Mouse (Mus musculus): ENCODE measurements around the gene Psmd13.

The Psmd13 gene

DNA sequence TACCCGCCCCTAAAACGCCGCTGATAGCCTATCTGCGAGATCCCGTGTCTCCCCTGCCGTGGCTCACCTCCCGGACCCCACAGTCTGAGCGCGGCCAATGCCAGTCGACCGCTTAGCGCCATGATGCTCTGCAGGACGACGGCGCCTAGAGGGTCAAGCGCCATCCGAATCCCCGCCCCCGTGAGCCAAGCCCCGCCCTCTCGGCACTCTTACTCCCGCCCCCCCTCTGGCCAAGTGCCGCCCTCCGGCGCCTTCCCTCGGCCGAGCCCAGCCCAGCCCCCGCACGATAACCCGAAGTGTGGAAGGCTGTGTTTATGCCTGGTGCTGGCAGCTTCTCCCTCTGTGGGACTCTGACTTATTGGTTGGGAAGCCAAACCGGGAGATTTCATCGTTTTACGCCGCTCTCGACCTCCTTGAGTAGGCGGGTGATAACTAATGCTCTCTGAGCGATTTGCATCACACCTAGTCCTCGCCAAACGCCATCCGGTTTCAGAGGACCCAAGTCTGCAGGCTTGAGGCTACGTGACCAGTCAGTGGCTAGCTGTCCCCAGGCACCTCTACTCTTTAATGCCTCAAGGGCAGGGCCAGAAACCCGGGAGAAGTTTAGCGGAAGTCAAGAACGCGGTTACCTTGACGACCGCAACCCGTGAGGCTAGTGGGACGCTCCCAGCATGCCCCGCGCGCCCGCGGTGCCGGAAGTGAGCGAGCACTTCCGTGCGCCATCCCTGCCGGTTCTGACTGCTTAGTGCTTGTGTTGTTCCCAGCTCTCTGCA is at the start of gene Psmd13, which contains the start of gene Sirt3:
Gene Psmd13 (plus strand): TSS at position 273 of the 773 bp plus-strand sequence.
Gene Sirt3 (minus strand): TSS at position 614 of the 773 bp plus-strand sequence.
- DNase-seq (ENCODE audit: low spot score in 2 of 2) = peak; percentile 93 to 97

DNA sequence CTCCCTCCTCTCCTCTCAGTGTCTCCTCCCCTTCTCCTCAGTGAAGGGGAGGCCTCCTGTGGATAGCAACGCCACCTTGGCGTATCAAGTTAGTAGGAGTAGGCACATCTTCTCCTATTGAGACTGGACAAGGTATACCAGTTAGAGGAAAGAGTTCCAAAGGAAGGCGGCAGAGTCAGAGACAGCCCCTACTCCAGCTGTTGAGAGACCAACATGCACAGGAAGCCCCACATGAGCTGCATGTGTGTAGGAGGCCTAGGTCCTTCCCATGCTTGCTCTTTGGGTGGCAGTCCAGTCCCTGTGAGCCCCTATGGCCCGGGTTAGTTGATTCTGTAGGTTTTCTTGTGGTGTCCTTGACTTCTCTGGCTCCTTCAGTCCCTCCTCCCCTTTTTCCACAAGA is 48.4 kb upstream of the Psmd13 start:
- peak in 1 of 2 experiments; percentile 51 for DNase-seq (ENCODE audit: low spot score in 2 of 2)

DNA sequence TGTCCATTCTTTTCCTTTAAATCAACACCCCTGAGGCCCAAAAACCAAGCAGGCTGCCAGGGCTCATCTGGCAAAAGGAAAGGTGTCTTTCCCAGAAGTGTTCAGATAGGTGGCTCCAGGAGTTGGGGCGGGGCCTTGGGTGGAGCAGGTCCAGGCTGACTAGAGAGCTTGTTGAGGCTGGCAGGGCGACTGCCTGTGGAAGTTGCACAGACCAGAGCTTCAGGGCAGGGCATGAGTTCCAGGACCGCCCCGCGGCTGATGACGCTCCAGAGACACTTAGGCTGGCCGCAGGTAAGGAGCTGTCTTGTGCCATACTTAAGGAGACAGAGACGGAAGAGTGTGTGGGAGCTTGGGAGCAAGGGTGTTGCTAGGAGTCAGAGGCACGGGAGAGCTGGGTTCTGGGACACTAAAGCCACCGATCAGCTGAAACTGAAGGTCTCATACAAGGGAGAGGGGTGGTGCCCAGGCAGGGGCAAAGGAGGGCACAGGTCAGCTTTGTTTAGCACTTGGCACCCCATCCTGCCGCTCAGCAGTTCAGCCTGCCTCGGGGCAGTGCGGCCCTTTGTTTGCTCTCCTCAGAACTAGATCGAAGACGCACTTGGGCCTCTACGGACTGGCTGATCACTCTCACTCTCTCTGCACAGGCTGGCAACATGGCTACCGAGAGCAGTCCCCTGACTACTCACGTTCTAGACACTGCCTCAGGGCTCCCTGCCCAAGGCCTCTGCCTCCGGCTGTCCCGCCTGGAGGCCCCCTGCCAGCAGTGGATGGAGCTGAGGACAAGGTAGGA is 46.6 kb upstream of the Psmd13 start, which contains the start of gene Urah:
Gene Urah (plus strand): TSS at position 51 of the 790 bp plus-strand sequence.
- DNase-seq (ENCODE audit: low spot score in 2 of 2) = no peak

DNA sequence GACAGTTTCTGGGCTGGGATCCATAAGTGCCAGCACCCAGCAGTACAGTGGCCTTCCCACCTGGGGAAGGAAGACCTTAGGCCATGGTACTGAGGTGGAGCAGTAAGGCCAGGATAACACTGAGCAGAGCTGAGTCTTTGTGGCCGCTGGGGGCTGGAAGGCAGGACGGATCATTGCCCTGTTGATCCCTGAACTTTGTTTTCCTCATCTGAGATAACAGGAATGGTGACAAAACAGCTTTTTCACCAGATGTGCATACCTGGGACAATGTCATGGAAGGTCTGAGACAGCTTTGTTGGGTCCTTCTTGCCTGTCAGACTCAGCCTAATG is 46.0 kb upstream of the Psmd13 start:
- no peak for DNase-seq (ENCODE audit: low spot score in 2 of 2)

DNA sequence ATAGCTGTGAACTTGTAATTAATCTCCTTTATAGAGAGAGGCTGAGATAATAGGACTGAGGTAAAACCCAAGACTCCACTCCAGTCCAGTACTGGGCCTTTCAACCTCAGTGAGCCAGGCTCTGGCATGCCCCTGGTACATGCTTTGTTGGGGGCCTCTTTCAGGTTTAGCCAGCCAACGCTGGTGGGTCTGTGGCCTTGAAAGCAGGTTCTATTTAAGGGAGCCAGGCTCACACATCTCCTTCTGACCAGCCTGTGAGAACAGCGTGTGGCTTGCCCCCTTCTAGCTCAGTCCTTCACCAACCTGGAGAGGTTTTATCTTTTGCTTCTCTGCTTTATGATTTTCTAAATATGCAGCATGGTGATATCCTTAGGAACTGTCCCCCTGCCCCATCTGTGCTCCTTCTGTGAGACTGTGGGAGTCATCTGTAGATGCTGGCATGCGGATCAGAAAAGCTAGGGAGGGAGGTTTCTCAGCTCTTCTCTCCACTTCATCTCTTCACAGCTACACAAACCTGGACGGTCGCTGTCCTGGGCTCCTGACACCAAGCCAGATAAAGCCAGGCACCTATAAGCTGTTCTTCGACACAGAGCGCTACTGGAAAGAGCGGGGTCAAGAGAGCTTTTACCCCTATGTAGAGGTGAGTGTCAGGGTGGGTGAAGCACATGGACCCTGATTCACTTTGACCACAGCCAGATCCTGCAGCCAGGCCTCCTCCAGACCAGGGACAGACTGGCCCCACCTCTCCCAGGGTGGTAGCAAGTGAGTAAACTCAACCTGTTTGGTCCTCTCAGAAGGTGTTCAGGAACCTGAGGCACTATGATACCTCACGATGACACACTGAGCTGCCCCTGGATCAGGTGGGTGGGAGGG is 45.3 kb upstream of the Psmd13 start:
- peak in 1 of 2 experiments; percentile 55 for DNase-seq (ENCODE audit: low spot score in 2 of 2)

DNA sequence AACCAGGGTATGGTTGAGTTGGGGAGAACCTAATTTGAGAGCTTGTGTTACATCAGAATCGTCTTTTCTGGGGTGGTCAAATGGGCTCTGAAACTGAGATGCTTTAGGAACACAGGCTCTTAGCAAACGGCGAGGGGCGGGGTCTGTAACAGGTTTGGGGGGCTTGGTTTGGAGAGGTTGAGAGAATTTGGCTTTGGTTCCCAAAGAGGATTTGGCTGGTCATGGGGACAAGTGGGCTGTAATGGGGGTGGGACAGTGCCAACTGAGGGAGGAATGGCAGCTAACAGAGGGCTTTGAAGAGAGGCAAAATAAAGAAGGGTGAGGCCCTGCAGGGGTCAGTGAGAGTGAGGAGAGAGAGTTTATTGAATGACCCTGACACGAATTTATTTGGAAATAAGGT is 42.2 kb upstream of the Psmd13 start:
- DNase-seq (ENCODE audit: low spot score in 2 of 2) = no peak

DNA sequence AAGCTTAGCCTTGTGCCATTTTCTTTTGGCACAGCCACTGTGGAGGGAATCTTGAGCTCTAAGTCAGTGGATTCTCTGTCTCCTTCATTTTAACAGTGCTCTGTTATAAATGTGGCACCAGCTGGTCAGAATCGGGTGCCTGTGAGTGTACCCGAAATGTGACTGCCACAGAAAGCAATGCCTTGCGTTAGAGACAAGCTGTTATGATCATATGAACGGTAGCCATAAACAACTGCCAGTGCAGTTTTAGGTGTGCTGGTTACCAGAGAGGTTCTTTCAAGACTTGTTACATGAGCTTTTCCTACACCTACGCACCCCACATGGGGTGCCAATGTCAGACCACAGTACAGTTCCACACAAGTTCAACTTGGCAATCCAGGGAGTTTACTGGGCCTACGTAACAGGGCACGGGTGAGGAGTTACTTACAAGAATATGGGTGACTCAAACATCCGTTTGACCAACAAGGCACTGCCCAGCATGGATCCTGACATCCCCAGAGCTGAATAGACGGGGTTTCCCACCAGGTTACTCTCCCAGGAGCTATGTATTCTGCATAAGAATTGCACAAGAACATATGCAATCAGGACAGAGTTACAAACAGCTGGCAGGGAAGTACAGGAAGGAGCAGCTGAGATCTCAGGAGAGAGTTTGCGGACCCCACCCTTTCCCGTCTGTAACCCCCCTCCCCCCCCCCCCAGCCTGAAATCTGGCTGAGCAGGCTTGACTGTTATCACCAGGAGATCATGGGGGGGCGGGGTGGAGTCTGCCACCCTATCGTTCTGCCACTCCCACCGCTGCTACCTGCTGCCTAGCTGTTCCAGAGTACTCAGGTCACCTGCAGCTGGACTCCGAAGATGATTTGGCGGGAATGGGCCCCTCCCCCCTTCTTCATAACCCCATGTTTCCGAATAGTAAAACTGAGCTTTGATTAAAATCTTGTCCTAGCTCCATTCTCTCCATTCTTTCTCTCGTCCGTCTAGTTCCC is 40.7 kb upstream of the Psmd13 start:
- DNase-seq (ENCODE audit: low spot score in 2 of 2) = no peak

DNA sequence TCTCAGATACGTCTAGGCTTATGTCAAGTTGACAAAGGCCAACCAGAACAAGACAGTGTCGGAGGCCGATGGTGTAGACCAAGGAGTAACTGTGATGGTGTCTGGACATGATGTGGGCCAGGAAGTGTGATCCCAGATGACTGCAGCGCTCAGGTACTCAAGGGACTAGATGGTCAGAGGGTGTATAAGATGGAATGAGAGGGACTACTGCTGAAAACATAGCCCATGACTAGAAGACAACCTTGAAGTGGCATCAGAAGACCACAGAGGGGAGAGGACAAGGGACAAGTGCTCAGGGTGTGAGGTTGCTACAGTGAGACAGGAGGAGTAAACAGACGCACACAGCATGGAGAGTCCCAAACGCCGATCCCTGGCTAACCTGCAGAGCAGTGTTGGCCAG is 38.0 kb upstream of the Psmd13 start:
- no peak for DNase-seq (ENCODE audit: low spot score in 2 of 2)

DNA sequence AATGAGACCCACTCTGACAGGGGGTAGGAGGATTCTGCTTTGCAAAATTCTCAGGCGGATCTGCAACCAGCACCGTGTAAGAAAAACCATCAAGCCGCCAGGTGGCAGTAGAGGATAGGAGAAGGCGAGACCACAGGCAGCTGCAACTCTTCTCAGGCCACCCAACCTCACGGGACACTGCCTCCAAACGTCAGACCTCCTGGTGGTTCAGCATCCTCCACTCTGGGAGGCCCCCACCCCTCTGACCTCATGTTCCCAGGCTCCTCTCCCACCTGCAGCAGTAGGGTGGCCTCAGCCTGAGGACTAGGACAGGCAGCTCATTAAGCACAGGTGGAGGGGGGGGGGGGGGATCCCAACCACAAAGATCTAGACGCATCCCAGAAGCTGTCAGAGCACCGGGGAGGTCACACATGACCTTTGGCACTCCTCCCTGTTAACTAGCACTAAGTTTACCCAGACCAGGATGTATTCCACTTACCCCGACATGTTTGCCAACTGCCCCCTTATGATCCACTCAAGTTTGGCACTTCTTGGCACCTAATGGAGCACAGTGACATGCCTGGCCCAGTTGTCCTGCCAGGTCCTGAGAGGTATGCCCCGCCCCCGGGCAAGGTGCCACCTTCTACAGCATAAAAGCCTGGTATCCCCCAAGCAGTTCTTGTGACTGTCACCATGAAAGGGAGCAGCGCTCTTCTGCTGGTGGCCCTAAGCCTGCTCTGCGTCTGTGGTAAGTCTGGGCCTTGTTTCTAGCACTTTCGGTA is 36.7 kb upstream of the Psmd13 start, which contains the start of gene Scgb1c1:
Gene Scgb1c1 (plus strand): TSS at position 643 of the 761 bp plus-strand sequence.
- peak; percentile 87 to 97 for DNase-seq (ENCODE audit: low spot score in 2 of 2)

DNA sequence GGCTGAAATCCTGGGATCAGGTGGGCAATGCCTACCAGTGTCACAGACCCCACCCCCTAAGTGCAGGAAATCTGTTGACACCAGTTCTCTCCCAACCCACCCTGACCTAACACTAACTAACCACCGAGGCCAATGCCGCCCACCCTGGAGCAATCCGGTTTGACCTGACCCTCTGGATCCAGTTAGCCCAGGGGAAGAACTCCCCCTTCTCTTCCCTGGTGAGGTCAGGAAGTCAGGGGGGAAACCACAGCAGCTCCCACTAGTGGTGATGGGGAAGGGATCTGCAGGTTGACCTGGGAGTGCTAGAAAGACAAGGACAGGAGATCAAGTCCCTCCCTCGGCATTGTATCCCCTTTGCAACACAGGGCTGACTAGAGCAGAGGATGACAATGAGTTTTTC is 36.1 kb upstream of the Psmd13 start:
- no peak for DNase-seq (ENCODE audit: low spot score in 2 of 2)

DNA sequence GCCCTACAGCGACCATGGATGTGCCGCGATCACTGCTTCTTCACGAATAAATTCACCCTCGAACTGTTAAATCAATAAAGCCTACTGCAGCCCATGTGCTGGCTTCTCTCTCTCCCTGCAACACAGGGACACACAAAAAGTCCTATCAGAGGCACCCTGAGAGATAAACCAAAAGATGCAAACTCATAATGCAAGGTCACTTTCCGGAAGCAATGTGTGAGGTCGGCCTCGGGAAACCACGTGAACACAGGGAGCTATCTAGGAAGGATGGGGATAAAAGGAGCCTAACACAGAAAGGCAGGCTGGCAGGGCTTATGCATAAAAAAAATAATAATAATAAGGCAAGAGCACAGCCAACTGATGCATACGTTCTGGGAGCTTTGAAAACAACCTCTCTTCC is 35.1 kb upstream of the Psmd13 start:
- no peak for DNase-seq (ENCODE audit: low spot score in 2 of 2)

DNA sequence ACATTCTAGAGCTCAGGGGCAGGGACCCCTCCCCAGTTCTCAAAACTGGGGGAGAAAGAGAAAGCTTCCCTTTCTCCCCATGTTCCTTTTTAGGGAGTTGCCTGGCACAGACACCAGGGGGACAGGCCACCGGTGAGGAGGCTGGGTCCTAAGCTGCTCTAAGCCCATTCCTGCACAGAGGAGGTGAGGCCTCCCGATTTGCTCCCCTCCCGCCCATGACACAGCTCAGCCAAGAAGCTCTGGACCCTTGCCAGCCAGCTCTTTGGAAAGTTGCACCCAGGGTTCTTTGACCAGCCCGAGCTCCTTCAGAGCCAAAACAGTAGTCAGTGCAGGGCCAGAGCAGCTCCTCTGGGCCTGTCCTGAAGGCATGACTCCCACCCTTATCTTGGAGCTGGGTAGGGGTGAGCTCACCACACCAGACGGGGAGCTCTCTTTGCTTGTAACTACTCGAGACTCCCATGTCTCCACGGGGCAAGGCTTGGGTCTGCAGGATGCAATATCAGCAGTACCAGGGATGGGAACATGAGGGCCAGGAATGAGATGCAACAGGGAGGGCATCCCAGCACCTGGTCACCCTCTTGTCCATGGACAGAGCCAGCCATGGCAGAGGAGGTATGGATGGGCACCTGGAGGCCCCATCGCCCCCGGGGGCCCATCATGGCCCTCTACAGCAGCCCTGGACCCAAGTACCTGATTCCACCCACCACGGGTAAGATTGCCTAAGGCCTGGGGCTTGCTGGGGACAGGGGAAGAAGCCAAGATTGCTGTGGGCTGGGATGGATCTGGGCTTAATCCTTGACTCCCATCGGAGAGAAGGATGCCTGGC is 33.8 kb upstream of the Psmd13 start, which contains the start of gene Odf3:
Gene Odf3 (plus strand): TSS at position 51 of the 826 bp plus-strand sequence.
- DNase-seq (ENCODE audit: low spot score in 2 of 2) = no peak

DNA sequence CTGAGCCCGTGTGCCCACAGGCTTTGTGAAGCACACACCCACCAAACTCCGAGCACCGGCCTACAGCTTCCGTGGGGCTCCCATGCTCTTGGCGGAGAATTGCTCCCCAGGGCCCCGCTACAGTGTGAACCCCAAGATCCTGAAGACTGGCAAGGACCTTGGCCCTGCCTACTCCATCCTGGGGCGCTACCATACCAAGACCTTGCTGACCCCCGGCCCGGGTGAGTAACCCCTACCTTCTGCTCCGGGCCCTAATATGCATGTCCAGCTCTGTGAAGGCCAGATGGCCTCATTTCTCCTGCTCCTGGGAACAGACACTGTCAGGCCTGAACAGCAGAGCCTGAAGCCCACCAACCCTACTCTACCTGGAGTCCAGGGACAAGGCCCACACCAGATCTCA is 33.2 kb upstream of the Psmd13 start:
- no peak for DNase-seq (ENCODE audit: low spot score in 2 of 2)

DNA sequence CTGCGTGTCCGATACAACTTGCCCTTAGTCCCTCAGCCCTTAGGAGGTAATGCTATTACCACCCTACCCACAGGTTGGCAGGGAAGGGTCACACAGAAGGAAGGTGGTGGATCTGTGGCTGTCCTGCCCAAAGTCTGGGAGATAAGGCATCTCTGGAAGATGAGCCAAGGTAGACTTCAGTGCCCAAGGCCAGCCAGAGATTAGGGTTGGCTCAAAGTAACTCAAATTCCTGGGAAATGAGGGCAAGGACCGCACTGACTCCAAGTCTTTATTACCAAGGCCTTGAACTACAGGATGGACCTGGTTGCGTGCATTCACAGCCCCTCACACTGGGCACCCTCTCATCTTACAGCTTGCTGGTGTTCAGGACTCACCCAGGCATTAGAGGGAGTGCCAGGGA is 29.9 kb upstream of the Psmd13 start:
- no peak for DNase-seq (ENCODE audit: low spot score in 2 of 2)

DNA sequence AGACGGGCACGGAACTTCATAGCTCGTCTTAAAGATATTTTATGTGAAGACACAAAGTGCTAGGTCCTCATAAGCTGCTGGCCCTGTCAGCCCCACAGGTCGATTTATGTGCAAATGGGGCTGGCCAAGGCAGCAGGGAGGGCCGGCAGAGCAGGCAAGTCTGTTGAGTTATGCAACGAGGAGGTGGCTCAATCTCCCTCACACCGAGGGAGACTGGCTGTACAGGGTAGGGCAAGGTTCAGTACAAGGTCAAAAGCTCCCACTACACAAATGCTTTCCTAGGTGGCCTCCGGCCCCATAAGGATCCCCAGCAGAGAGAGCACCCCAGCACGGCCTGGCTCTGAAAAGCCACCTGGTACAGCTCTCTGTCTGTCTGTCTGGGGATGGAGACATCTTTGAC is 28.4 kb upstream of the Psmd13 start:
- DNase-seq (ENCODE audit: low spot score in 2 of 2) = peak in 1 of 2 experiments; percentile 59

DNA sequence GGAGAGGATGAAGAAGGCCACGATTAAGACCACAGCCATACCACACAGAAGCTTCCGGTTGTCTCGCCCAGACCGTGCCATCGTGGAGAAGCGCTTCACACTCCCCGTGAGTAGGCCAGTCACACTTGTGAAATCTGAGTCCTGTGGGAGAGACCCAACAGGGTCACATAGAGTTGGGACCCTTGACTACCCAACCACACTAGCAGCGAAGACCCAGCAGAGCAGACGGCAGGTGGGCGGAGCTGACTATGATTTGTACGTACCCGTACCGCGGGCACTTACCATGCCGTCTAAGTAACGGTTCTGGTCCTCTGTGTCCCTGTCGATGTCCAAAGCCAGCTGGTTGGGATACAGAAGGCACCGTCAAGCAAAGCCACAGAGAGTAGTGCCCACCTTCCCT is 27.3 kb upstream of the Psmd13 start:
- peak in 1 of 2 experiments; percentile 57 for DNase-seq (ENCODE audit: low spot score in 2 of 2)

DNA sequence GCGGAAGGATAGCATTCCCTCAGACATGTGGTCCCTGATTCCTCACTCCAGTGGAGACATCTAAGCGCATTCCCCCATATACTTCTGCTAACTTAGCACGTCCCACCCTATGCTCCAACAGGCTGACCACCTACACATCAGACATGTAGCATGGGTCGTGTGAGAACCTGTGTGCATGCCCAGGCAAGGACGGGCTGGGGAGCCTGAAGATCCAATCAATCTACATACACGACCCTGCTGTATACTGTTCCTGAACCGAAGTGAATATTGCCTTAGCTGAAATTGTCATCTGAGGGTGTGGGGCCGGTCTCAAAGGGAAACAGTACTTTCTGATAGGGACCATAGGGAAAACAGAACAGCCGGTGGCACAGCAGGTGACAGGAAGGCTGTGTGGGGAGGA is 26.6 kb upstream of the Psmd13 start:
- DNase-seq (ENCODE audit: low spot score in 2 of 2) = peak in 1 of 2 experiments; percentile 60

DNA sequence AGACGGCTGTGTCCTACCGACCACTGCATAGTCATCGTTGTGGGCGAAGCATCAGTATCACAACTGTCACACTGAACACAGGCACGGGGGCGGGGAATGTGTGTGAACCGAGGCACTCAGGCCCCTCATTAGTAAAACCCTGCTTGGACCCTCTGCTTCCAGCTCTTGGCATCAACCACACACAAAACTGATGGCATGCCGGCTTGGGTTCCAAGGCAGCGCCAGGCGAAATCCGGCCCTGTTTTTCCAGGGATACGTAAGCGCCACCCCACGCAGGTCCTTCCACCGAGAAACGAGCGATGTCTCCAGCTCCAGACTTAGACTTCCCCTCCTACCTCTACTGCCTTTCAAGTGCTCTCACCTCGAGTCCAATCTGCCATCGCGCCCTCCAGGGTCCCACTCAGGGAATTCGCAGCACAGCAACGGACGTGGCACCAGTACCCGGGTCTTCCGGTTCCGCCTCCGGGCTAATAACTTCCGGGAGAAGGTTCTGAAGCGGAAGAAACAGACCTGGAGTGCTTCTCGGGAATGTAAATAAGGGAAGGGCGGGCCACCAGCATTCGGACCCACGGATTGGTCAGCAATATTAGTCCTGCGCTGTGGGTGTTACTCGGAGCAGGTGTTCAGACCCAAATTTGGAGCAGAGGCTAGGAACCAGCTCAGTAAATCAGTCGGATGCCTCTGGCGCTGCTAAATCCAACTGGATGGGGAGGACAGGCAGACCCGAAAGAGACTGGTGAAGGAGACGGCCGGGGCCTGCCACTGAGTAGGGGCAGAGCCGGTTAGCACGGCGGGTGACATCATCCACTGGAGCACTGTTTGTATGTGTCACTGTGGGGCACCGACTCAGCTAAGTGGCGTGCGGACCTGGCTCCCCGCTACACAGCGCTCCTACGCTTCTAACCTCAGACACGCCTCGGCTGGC is 25.6 kb upstream of the Psmd13 start, which contains the start of gene Gm45785:
Gene Gm45785 (minus strand): TSS at position 472 of the 925 bp plus-strand sequence.
- DNase-seq (ENCODE audit: low spot score in 2 of 2) = peak; percentile 75 to 85

All from spleen, postnatal 4 days (tissue).